Mouse (Mus musculus) liver, embryonic 16.5 days (tissue): ENCODE data around the gene Gls2. TPM values are rescaled to one million over a fixed set of nuclear protein-coding genes. Genes with fewer than 3 reads are reported as not detected.
A peak's percentile ranks its signal among the peaks of the same experiment; 100 is the strongest.
"Not testable (repeated sequence)": the region's sequence is repeated elsewhere in the genome, so short reads cannot be mapped to it uniquely, and the experiment has no call there.

Experiments
- ATAC-seq: fragments of 200-750 bp; cut with Nextera tagmentation; 2 replicates; pipeline ENCODE4 v1.8.0; 2017; ENCODE audit warnings: low read depth, mild to moderate bottlenecking, moderate number of reproducible peaks, moderate library complexity
- H3K27ac ChIP-seq: fragments of 300-500 bp; sonication (generic); 2 replicates; pipeline ENCODE4 v1.5.1; 2014; ENCODE audit warnings: mild to moderate bottlenecking, low read length
- H3K27me3 ChIP-seq: fragments of 300-500 bp; sonication (generic); 2 replicates; pipeline ENCODE4 v1.6.1; 2014; ENCODE audit warnings: low read depth, low read length, mixed read lengths; ENCODE audit not compliant: control insufficient read depth, insufficient read depth
- H3K36me3 ChIP-seq: fragments of 300-500 bp; sonication (generic); 2 replicates; pipeline ENCODE4 v1.6.1; 2014; ENCODE audit warnings: mild to moderate bottlenecking; ENCODE audit not compliant: control insufficient read depth, insufficient read depth
- H3K4me1 ChIP-seq: fragments of 300-500 bp; sonication (generic); 2 replicates; pipeline ENCODE4 v1.6.1; 2014; ENCODE audit warnings: low read depth, low read length, mixed read lengths; ENCODE audit not compliant: control insufficient read depth
- H3K4me2 ChIP-seq: fragments of 300-500 bp; sonication (generic); 2 replicates; pipeline ENCODE4 v1.6.1; 2014; ENCODE audit warnings: low read depth, low read length, mixed read lengths
- H3K4me3 ChIP-seq: fragments of 300-500 bp; sonication (generic); 2 replicates; pipeline ENCODE4 v1.5.1; 2014; ENCODE audit warnings: low read depth, mild to moderate bottlenecking, low read length
- H3K9ac ChIP-seq: fragments of 300-500 bp; sonication (generic); 2 replicates; pipeline ENCODE4 v1.6.1; 2014; ENCODE audit warnings: low read depth, low read length
- H3K9me3 ChIP-seq: fragments of 300-500 bp; sonication (generic); replicated peaks from 2 replicates; pipeline ENCODE4 v1.6.1; 2016; ENCODE audit warnings: low read length; ENCODE audit not compliant: control insufficient read depth
- WGBS: fragments of 180-500 bp; shearing (Covaris S2); extraction: QIAGEN DNeasy Blood & Tissue Kit; methylation state at CpG from one replicate; pipeline ENCODE4 v1.1.7; 2014; ENCODE audit not compliant: insufficient replicate concordance; 5-methylcytosine and 5-hydroxymethylcytosine counted together
- polyA plus RNA-seq: library from polyadenylated mRNA; unstranded; fragments of >200 nt; fragmentation: Nextera tagmentation; extraction: Ambion mirVana; gene quantifications from 2 replicates; pipeline ENCODE4 v1.2.1, GENCODE M21; 2015

Gls2 gene
- polyA plus RNA-seq, 1 experiment from 2014 or later, result 21.4 TPM

GRCm38 (mm10) chr10:128188242-128188877 lies 5.9 kb upstream of the Gls2 start:
- H3K36me3 ChIP-seq, result no peaks in the 10 kb centered on the region
- no peak overlapping the region for H3K4me2 ChIP-seq
- H3K4me1 ChIP-seq, result peaks cover 21% of the 10 kb centered on the region
- no peak overlapping the region for H3K4me3 ChIP-seq
- 48% methylated on average over 2 of the region's 2 CpGs for WGBS
- H3K27ac ChIP-seq, result peak overlapping the region; percentile 87; the same call in 1 of the 2 replicates
- H3K9ac ChIP-seq, result no peak overlapping the region
- ATAC-seq, result no peak
- peaks cover 4% of the 10 kb centered on the region; the same call in 1 of the 2 replicates for H3K27me3 ChIP-seq
- no peaks in the 10 kb centered on the region for H3K9me3 ChIP-seq

- Histone ChIP-seq H3K9ac (no peak overlapping the region), H3K27me3 (peaks cover 24% of the 10 kb centered on the region), H3K36me3 (no peaks in the 10 kb centered on the region), H3K4me1 (peaks cover 37% of the 10 kb centered on the region), H3K4me3 (no peak overlapping the region), H3K27ac (no peak overlapping the region), H3K4me2 (no peak overlapping the region), H3K9me3 (no peaks in the 10 kb centered on the region)
- no peak for ATAC-seq
- WGBS, result 31% methylated on average over 2 of the region's 2 CpGs
These were observed 2.8 kb upstream of the Gls2 start for GRCm38 (mm10) chr10:128191472-128191871.

GRCm38 (mm10) chr10:128192030-128192766 lies 2.1 kb upstream of the Gls2 start:
- Histone ChIP-seq H3K4me1 (peaks cover 30% of the 10 kb centered on the region), H3K27me3 (peaks cover 27% of the 10 kb centered on the region)
- not testable (repeated sequence) for H3K4me2 ChIP-seq, H3K4me3 ChIP-seq, H3K27ac ChIP-seq, H3K36me3 ChIP-seq, H3K9me3 ChIP-seq, H3K9ac ChIP-seq, ATAC-seq
- WGBS, result 71% methylated on average over 3 of the region's 3 CpGs

GRCm38 (mm10) chr10:128193113-128193512 lies 1.1 kb upstream of the Gls2 start:
- Histone ChIP-seq H3K4me3 (no peak overlapping the region), H3K27me3 (peaks cover 27% of the 10 kb centered on the region), H3K9me3 (no peaks in the 10 kb centered on the region), H3K27ac (no peak overlapping the region), H3K4me1 (peaks cover 22% of the 10 kb centered on the region), H3K4me2 (no peak overlapping the region), H3K9ac (no peak overlapping the region), H3K36me3 (no peaks in the 10 kb centered on the region)
- no peak for ATAC-seq
- WGBS, result 75% methylated on average over 6 of the region's 6 CpGs

GRCm38 (mm10) chr10:128194551-128195461 lies 549 bp downstream of the Gls2 start:
- H3K27ac ChIP-seq, result peak overlapping the region; percentile 65
- H3K9me3 ChIP-seq, result no peaks in the 10 kb centered on the region
- peaks cover 27% of the 10 kb centered on the region for H3K27me3 ChIP-seq
- H3K4me1 ChIP-seq, result peaks cover 18% of the 10 kb centered on the region
- no peaks in the 10 kb centered on the region for H3K36me3 ChIP-seq
- H3K9ac ChIP-seq, result peak overlapping the region; percentile 67
- H3K4me2 ChIP-seq, result peak overlapping the region; percentile 97
- H3K4me3 ChIP-seq, result peak overlapping the region; percentile 71
- 2% methylated on average over 68 of the region's 79 CpGs for WGBS
- peak; percentile 85 for ATAC-seq

- Histone ChIP-seq H3K9me3 (no peaks in the 10 kb centered on the region), H3K36me3 (no peaks in the 10 kb centered on the region), H3K4me1 (peaks cover 7% of the 10 kb centered on the region), H3K9ac (no peak overlapping the region), H3K4me2 (no peak overlapping the region), H3K27ac (no peak overlapping the region), H3K4me3 (no peak overlapping the region), H3K27me3 (peaks cover 3% of the 10 kb centered on the region)
- WGBS, result 57% methylated on average over 6 of the region's 6 CpGs
- ATAC-seq, result peak; percentile 85
These were observed 7.6 kb downstream of the Gls2 start for GRCm38 (mm10) chr10:128201856-128202255.

GRCm38 (mm10) chr10:128204941-128205340 lies 10.7 kb downstream of the Gls2 start:
- Histone ChIP-seq H3K4me3 (no peak overlapping the region), H3K36me3 (no peaks in the 10 kb centered on the region), H3K27ac (no peak overlapping the region), H3K9me3 (no peaks in the 10 kb centered on the region), H3K27me3 (no peaks in the 10 kb centered on the region), H3K4me1 (peaks cover 7% of the 10 kb centered on the region), H3K9ac (no peak overlapping the region), H3K4me2 (no peak overlapping the region)
- 74% methylated on average over 15 of the region's 15 CpGs for WGBS
- ATAC-seq, result no peak

GRCm38 (mm10) chr10:128208326-128208725 lies 14.1 kb downstream of the Gls2 start:
- ATAC-seq, result no peak
- H3K36me3 ChIP-seq, result no peaks in the 10 kb centered on the region
- H3K9me3 ChIP-seq, result no peaks in the 10 kb centered on the region
- peaks cover 27% of the 10 kb centered on the region for H3K4me1 ChIP-seq
- H3K27ac ChIP-seq, result no peak overlapping the region
- H3K27me3 ChIP-seq, result no peaks in the 10 kb centered on the region
- no peak overlapping the region for H3K4me3 ChIP-seq
- WGBS, result 77% methylated on average over 10 of the region's 10 CpGs
- no peak overlapping the region for H3K9ac ChIP-seq
- no peak overlapping the region for H3K4me2 ChIP-seq
